Mouse (Mus musculus) G1E (cell line): ENCODE data around the gene Snx18.

Source experiments
- CTCF ChIP-seq: IDR thresholded peaks from 2 replicates; pipeline ENCODE4 v1.5.1; 2012; ENCODE audit warnings: low read depth, low read length, inconsistent platforms, mixed read lengths
- POLR2AphosphoS5 ChIP-seq: IDR thresholded peaks from 2 replicates; pipeline ENCODE4 v1.6.1; 2012; ENCODE audit warnings: low read depth, low read length, inconsistent platforms; ENCODE audit not compliant: insufficient replicate concordance

DNA sequence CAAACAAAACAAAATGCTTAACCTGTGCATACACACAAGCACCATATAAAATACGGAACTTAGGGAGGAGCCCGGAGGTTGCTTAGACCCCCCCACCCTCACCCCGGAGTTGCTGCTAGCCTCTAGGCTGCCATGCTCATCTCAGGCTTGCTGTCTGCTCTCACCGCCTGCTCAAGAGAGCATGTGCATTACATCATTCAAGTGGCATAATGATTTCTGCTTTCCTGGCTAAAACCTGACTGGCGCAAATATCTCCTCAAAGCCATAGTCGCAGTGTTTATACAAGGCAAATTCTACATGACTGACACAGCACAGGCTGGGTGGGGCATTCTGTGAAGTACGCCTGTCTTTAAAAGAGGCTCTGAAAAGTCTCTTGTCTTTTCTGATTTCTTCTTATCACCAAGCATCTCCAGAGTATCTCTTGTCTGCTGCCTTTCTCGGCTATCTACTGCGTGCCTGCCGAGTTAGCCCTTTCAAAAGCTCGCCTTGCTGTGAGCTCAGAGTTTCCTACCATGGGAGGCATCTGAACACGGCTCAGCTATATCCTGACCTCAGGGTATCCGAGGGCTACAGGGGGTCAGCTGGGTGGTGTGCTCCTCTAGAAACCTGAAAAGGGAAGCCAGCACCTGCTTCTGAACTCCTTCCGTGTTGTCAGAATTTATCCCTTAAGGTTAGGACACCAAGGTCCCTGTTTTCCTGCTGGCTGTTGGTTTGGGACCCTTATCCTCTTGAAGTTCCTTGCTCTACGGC is 16.5 kb upstream of the Snx18 start:
- TF ChIP-seq CTCF (no peak), POLR2AphosphoS5 (no peak)
